Mouse (Mus musculus) lung, postnatal 10 days (tissue): ENCODE measurements around the gene Nptx2.

ENCODE experiments used
- DNase-seq: peaks from one replicate; pipeline ENCODE4 v3.0.0; 2021

The Nptx2 gene

DNA sequence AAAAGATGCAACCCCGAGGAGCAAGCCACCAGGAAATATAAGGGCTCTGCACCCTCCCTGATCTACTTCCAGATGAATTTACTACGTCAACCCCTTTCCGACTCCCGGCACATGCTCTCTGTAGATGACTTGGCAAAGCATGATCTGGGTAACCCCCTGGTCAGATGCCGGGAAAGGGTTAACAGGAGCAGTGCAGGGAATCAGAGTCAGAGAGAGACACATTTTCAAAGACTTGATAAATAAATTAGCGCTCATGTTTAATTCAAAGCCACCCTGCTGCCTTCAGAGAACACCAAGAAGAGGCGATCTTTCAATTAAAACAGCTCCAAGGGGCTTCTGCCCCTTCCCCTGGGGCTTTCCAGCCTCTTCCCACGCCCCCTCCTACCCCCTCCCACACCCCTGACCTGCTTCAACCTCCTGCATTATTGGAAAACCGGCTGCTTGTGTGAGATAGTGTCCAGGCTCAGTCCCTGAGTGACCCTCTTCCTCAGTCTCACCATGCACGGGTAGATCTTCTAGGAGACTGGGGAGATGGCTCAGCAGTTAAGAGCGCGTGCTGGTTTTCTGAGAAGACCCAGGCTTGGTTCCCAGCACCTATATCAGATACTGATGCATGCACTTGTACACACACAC lies 45.7 kb downstream of the Nptx2 start:
- DNase-seq, result no peak

DNA sequence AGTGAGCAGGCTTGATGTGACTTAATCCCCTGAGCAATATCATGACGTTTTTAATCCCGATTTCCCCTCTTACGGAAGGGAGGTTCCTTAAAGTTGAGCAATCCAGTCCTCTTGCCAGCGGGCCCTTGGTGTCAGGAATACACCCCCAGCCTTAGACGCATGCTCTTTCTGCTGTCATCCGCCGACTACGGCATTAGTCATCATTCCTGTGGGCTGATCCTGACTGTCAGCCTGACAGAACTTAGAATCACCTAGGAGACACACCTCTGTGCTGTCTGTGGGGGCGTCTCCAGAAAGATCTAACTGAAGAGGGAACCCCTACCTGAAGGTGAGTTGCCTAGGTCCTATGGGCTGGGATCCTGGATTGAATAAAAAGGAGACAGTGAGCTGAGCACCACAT lies 49.1 kb downstream of the Nptx2 start:
- DNase-seq, result no peak
